Mouse (Mus musculus) adrenal gland, postnatal 10 days (tissue): ENCODE results near the gene Slc1a7. TPM values are rescaled to one million over a fixed set of nuclear protein-coding genes. Genes with fewer than 3 reads are reported as not detected.
A peak's percentile ranks its signal among the peaks of the same experiment; 100 is the strongest.

Source experiments
- DNase-seq: peaks from one replicate; pipeline ENCODE4 v3.0.0; 2021; ENCODE audit warnings: mixed read lengths
- long read RNA-seq, 2 experiments: library from polyadenylated mRNA; stranded (forward); transcript quantifications; one replicate each; pipeline ENCODE4 v2.0.0; 2021
- total RNA-seq, 2 experiments: library from RNA; stranded (reverse); gene quantifications; 2 replicates each; pipeline ENCODE4 v1.2.3; 2021

Slc1a7 gene
- total RNA-seq = under 1 TPM; 0.15 to 0.39 TPM
- long read RNA-seq, experiment 1 = 0 reads
- long read RNA-seq, experiment 2, partial matches to known transcripts = 0 of 2 reads
- long read RNA-seq, experiment 2, other reads (novel, unspliced or antisense) = 0 of 2 reads

DNA sequence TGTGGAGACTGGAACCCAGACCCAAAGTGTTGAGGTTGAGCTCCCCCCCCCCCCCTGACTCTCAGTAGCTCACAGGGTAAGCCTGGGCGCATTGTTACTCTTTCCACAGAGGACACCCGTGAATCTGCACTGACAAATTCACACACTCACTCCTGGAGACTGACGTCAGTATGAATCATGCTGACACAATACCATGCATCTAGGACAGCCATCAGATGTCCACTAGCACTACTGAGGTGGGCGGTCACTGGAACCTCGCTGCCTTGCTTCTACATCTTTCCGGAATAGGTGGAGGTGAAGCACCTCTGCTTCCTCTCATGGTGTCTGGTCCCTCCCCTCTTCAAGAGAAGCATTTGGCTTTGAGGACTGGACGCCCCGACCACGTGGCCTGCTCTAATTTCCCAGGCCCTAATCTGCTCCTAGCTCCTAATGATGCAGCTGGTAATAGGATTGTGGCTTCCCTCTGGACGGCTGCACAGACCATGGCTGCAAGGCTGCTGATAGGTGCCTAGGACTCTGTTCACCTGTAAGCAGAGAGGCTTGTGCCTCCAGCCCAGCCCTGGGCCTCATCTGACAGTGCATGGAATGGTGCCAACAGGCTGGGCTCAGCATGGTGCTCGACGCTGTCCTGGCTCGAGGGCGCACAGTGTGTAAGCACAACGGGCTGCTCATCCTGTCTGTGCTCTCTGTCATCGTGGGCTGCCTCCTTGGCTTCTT, at the start of gene Slc1a7:
Slc1a7 (plus strand) TSS at position 367 of the 717 bp plus-strand sequence.
- no peak for DNase-seq

- DNase-seq = peak; percentile 77
These were observed 47.8 kb upstream of the Slc1a7 start for GRCm38 (mm10) chr4:107920336-107920735.

DNA sequence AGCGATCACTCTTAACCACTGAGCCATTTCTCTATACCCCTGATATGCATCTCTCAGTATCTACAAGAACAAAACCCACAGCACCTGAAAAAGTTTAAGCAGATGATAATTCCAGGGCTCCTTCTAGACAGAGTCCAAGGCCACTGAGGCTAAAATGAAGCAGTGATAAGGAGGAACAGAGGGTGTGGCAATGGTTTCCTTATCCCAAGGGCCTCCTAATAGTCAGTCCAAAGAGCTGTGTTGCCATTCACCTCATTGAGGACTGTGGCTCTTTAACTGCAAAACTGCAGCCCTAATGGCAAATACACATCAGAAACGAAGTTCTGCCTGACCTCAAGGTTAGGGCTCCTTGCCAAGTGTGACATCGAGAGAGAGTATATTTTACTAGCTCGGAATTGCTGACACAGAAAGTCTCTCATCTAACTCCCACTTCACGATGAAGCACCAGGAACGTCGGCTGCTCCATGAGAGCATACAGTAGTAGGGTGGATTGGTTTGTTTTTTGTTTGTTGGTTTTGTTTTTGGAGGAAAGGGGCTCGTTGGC, 46.9 kb upstream of the Slc1a7 start:
- peak; percentile 88 for DNase-seq

- peak; percentile 62 for DNase-seq
These were observed 46.2 kb upstream of the Slc1a7 start for GRCm38 (mm10) chr4:107921952-107922351.

- DNase-seq = peak; percentile 97
These were observed 44.9 kb upstream of the Slc1a7 start, which contains the start of gene Cpt2 for GRCm38 (mm10) chr4:107923145-107923802. TSS of gene Cpt2 (minus strand) at chr4:107923610.

GRCm38 (mm10) chr4:107923803-107924194, 44.3 kb upstream of the Slc1a7 start:
- no peak for DNase-seq

DNA sequence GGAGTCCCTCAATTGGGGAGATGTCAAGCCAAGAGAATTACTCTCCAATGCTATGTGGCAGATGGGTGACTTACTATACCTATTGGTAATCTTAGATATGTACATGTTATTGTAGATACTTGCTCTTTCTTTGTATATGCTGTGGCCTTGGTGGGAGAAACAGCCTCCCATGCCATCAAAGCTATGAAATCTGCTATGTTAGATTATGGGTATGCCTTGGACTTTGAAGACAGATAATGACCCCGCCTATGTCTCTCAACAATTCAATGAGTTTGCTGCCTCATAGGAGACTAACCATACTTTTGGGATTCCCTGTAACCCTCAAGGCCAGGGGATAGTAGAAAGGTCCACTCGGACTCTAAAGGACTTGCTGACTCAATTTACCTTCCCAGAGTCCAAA, 39.9 kb upstream of the Slc1a7 start:
- DNase-seq = no peak

- DNase-seq = no peak
These were observed 39.4 kb upstream of the Slc1a7 start for GRCm38 (mm10) chr4:107928726-107929125.

DNA sequence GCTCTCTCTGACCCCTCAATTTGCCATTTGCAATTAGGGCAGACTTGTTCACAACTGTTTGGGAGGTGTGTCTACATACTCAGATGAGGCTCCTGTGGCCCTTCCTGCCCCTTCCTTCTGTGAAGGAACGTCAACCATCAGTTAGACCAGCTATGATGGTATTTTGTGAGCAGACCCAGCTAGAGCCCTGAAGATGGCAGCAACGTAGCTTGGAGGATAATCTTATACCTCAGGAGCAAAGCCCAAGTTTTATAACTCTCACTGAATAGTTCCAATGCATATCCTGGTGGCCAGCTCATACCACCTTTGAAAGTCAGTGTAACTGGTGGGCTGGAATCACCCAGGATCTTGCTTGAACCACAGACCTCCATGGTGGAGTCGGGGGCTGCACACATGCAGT, 36.7 kb upstream of the Slc1a7 start:
- DNase-seq = no peak

- DNase-seq = no peak
These were observed 34.9 kb upstream of the Slc1a7 start for GRCm38 (mm10) chr4:107933239-107933638.

DNA sequence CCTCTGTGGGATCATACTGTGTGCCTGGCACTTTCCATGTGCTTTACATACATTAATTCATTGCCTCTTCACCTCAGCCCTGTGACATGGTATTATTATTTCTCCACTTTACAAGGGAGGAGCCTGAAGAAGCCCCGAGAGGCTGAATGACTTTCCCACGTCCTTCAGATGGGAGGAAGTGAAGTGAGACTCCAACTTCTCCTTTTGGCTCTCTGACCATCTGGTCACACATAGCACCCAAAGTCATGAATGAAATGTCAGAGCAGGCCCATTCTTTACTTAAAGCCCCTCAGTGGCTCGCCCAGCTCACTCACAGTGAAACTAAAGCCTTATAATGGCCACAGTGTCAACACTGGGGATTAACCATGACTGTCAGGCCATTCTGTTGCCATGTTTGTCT, 32.9 kb upstream of the Slc1a7 start:
- DNase-seq = no peak

GRCm38 (mm10) chr4:107937338-107937737, 30.8 kb upstream of the Slc1a7 start:
- peak; percentile 78 for DNase-seq

GRCm38 (mm10) chr4:107938124-107938523, 30.0 kb upstream of the Slc1a7 start:
- no peak for DNase-seq

DNA sequence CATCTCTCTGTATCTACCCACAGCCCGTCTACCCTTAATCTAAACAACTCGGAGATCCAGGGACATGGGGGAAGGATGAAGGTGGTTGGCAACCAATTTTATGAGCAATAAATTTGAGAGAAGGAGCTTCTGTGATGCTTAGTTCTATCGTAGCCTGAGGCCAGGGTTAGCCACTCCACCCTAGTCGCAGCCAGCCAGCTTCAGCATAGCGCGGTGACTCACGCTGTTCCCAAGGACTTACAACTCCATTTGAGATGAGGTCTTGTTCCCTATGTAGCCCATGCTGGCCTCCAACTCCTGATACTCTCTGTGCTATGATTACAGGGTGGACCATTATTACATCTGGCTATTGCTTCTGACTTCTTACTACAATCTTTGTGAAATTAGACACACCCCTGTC, 25.4 kb upstream of the Slc1a7 start:
- no peak for DNase-seq

DNA sequence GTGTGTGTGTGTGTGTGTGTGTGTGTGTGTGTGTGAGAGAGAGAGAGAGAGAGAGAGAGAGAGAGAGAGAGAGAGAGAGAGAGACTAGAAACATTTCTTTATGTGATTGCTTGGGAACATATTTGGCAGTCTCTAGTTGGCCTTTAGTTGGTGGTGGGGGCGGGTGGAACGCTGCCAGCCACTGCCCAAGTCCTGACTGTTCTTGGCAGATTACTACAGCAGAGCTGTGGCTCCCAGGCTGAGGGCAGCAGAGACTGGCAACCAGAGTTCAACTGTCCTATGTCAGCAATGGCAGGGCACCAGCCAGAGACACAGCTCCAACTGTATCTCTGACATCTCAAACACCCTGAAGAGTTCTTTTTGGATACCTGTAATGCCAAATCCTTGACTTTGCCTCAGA, 24.0 kb upstream of the Slc1a7 start:
- DNase-seq = peak; percentile 56

GRCm38 (mm10) chr4:107949918-107950317, 18.2 kb upstream of the Slc1a7 start:
- DNase-seq = no peak

DNA sequence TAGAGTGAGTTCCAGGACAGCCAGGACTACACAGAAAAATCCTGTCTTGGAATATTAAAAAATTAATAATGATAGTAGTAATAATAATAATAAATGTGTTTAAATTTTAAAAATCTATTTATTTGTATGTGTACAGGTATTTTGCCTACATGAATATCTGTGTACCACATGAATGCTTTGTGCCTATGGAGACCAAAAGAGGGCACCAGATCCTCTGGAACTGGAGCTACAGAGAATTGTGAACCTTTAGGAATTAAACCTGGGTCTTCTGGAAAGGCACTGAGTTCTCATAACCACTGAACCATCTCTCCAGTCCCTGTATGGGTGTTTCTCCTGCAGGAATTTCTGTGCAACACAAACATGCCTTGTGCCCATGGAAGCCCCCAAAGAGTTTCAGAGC, 15.3 kb upstream of the Slc1a7 start:
- no peak for DNase-seq

DNA sequence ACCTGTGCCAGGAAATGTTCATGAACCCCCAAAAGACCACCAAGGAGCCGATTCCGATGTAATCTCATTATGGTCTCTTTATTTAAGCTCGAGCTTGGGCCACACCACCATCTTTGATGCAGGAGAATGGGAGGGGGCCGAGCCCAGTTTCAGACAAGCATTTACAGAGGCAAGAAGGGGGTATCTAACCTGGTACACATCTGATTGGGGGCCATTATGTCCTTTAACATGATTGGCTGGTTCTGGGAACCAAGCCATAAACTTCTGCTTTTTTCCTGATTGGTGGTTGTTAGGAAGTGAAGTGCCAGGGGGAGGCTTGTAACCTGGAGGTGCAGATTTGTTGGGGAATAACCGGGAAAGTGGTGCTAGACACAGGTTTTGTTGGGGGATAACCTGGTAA, 12.4 kb upstream of the Slc1a7 start:
- no peak for DNase-seq

DNA sequence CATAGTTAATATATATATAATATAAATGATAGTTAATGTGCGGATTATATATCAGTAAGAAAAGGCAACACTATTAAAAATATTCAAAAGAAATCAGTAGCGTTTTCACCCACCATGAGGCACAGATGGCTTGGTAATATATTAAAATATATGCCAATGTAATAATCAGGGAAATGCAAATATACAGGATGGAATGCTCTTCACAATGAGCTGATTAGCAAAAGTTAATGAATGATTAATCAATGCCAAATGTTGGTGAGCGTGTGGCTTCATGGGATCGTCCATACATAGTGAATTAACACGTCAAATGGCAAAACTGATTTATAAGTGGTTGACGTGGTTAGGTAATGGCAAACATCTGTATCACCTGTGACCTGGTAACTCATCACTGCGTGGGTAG, 9.6 kb upstream of the Slc1a7 start:
- DNase-seq = no peak

GRCm38 (mm10) chr4:107962044-107962732, 5.9 kb upstream of the Slc1a7 start:
- DNase-seq = peak; percentile 46

DNA sequence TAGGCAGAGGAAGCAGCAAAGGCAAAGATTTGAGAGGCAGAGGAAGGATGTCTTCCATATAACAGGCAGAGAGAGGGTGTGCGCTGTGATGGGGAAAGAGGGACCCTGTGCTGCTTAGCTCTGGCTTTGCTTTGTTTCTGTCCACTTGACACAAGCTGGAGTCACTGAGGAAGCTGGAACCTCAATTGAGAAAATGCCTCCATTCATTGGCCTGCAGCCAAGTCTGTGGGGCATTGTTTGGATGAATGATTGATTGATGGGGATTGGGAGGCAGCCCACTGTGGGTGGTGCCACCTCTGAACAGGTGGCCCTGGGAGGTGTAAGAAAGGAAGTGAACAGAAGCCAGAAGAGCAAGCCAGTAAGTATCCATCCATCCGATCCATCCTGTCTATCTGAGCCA, 5.3 kb upstream of the Slc1a7 start:
- DNase-seq = no peak

- no peak for DNase-seq
These were observed 1.6 kb upstream of the Slc1a7 start for GRCm38 (mm10) chr4:107966416-107967109.
